Mouse (Mus musculus) heart, embryonic 13.5 days (tissue): ENCODE results near the gene Ccdc114. TPM values are rescaled to one million over a fixed set of nuclear protein-coding genes. Genes with fewer than 3 reads are reported as not detected.
A peak's percentile ranks its signal among the peaks of the same experiment; 100 is the strongest.
"Not testable (repeated sequence)": the region's sequence is repeated elsewhere in the genome, so short reads cannot be mapped to it uniquely, and the experiment has no call there.

Experiments
- ATAC-seq: fragments of 200-750 bp; cut with Nextera tagmentation; 2 replicates; pipeline ENCODE4 v1.8.0; 2017; ENCODE audit warnings: moderate TSS enrichment; ENCODE audit not compliant: insufficient number of reproducible peaks, low FRiP score, low TSS enrichment; ENCODE audit errors: extremely low read depth
- H3K27ac ChIP-seq: fragments of 300-500 bp; sonication (generic); replicated peaks from 2 replicates; pipeline ENCODE4 v1.5.1; 2015; ENCODE audit warnings: moderate library complexity, mild to moderate bottlenecking, inconsistent platforms
- H3K27me3 ChIP-seq: fragments of 300-500 bp; sonication (generic); replicated peaks from 2 replicates; pipeline ENCODE4 v1.6.1; 2015; ENCODE audit warnings: mild to moderate bottlenecking, inconsistent platforms
- H3K36me3 ChIP-seq: fragments of 300-500 bp; sonication (generic); 2 replicates; pipeline ENCODE4 v1.6.1; 2015; ENCODE audit warnings: mild to moderate bottlenecking, inconsistent platforms
- H3K4me1 ChIP-seq: fragments of 300-500 bp; sonication (generic); 2 replicates; pipeline ENCODE4 v1.6.1; 2015; ENCODE audit warnings: inconsistent platforms
- H3K4me2 ChIP-seq: fragments of 300-500 bp; sonication (generic); 2 replicates; pipeline ENCODE4 v1.6.1; 2015; ENCODE audit warnings: inconsistent platforms, mild to moderate bottlenecking, moderate library complexity
- H3K4me3 ChIP-seq: fragments of 300-500 bp; sonication (generic); 2 replicates; pipeline ENCODE4 v1.5.1; 2015; ENCODE audit warnings: moderate library complexity, mild to moderate bottlenecking, inconsistent platforms
- H3K9ac ChIP-seq: fragments of 300-500 bp; sonication (generic); 2 replicates; pipeline ENCODE4 v1.6.1; 2015; ENCODE audit warnings: inconsistent platforms, mild to moderate bottlenecking, moderate library complexity
- H3K9me3 ChIP-seq: fragments of 300-500 bp; sonication (generic); 2 replicates; pipeline ENCODE4 v1.6.1; 2016; ENCODE audit warnings: inconsistent platforms
- WGBS: fragments of 180-500 bp; shearing (Covaris S2); methylation state at CpG from one replicate; pipeline ENCODE4 v1.1.7; 2015; ENCODE audit warnings: mixed read lengths; 5-methylcytosine and 5-hydroxymethylcytosine counted together
- polyA plus RNA-seq: library from polyadenylated mRNA; unstranded; fragments of >200 nt; fragmentation: Nextera tagmentation; extraction: Ambion mirVana; gene quantifications from 2 replicates; pipeline ENCODE4 v1.2.1, GENCODE M21; 2015

Ccdc114 gene
- polyA plus RNA-seq, 1 experiment from 2014 or later: 2.7 TPM

- no peaks in the 10 kb centered on the region; the same call in 1 of the 2 replicates for H3K27me3 ChIP-seq
- H3K4me3 ChIP-seq: peak overlapping the region; percentile 58; the same call in 1 of the 2 replicates
- peak overlapping the region; percentile 62 for H3K4me2 ChIP-seq
- peaks cover 61% of the 10 kb centered on the region for H3K4me1 ChIP-seq
- 62% methylated on average over 14 of the region's 14 CpGs for WGBS
- peak overlapping the region; percentile 82 for H3K9ac ChIP-seq
- H3K9me3 ChIP-seq: no peaks in the 10 kb centered on the region
- no peak overlapping the region for H3K27ac ChIP-seq
- H3K36me3 ChIP-seq: peaks cover 5% of the 10 kb centered on the region; the same call in 1 of the 2 replicates
- ATAC-seq: no peak
These were observed 4.7 kb upstream of the Ccdc114 start for GRCm38 (mm10) chr7:45919083-45919671.

GRCm38 (mm10) chr7:45919761-45920160, 4.1 kb upstream of the Ccdc114 start:
- Histone ChIP-seq H3K27me3 (no peaks in the 10 kb centered on the region; the same call in 1 of the 2 replicates), H3K4me1 (peaks cover 67% of the 10 kb centered on the region), H3K9ac (peak overlapping the region; percentile 82), H3K4me3 (peak overlapping the region; percentile 58), H3K4me2 (peak overlapping the region; percentile 62), H3K36me3 (peaks cover 5% of the 10 kb centered on the region; the same call in 1 of the 2 replicates), H3K27ac (no peak overlapping the region), H3K9me3 (no peaks in the 10 kb centered on the region)
- 70% methylated on average over 4 of the region's 4 CpGs for WGBS
- no peak for ATAC-seq

- no peak for ATAC-seq
- H3K4me1 ChIP-seq: peaks cover 67% of the 10 kb centered on the region
- no peaks in the 10 kb centered on the region for H3K9me3 ChIP-seq
- peak overlapping the region; percentile 82 for H3K9ac ChIP-seq
- peak overlapping the region; percentile 62 for H3K4me2 ChIP-seq
- H3K27ac ChIP-seq: peak overlapping the region; percentile 92
- no peaks in the 10 kb centered on the region; the same call in 1 of the 2 replicates for H3K27me3 ChIP-seq
- H3K36me3 ChIP-seq: peaks cover 5% of the 10 kb centered on the region; the same call in 1 of the 2 replicates
- 26% methylated on average over 9 of the region's 9 CpGs for WGBS
- peak overlapping the region; percentile 58 for H3K4me3 ChIP-seq
These were observed 3.2 kb upstream of the Ccdc114 start for GRCm38 (mm10) chr7:45920583-45921241.

- Histone ChIP-seq H3K27ac (peak within 1 kb of the TSS; percentile 92), H3K36me3 (peaks cover 5% of the 10 kb centered on the region; the same call in 1 of the 2 replicates), H3K27me3 (no peaks in the 10 kb centered on the region; the same call in 1 of the 2 replicates), H3K4me2 (peak within 1 kb of the TSS; percentile 62), H3K9me3 (no peaks in the 10 kb centered on the region), H3K4me3 (peak within 1 kb of the TSS; percentile 58), H3K4me1 (peaks cover 62% of the 10 kb centered on the region), H3K9ac (peak within 1 kb of the TSS; percentile 82)
- WGBS: 30% methylated on average over 9 of the region's 9 CpGs
- ATAC-seq: no peak
These were observed 2.6 kb upstream of the Ccdc114 start, which contains the start of gene Emp3 for GRCm38 (mm10) chr7:45921242-45921621. Gene Emp3, minus strand, starts transcription at chr7:45921404.

- no peaks in the 10 kb centered on the region for H3K9me3 ChIP-seq
- ATAC-seq: no peak
- H3K27ac ChIP-seq: peak overlapping the region; percentile 92
- WGBS: 75% methylated on average over 12 of the region's 12 CpGs
- peaks cover 53% of the 10 kb centered on the region for H3K4me1 ChIP-seq
- H3K9ac ChIP-seq: peak overlapping the region; percentile 73
- peaks cover 5% of the 10 kb centered on the region; the same call in 1 of the 2 replicates for H3K36me3 ChIP-seq
- H3K4me3 ChIP-seq: peak overlapping the region; percentile 56; the same call in 1 of the 2 replicates
- no peaks in the 10 kb centered on the region; the same call in 1 of the 2 replicates for H3K27me3 ChIP-seq
- H3K4me2 ChIP-seq: peak overlapping the region; percentile 75
These were observed 1.8 kb upstream of the Ccdc114 start for GRCm38 (mm10) chr7:45921950-45922600.

- Histone ChIP-seq H3K27me3 (peaks cover 11% of the 10 kb centered on the region), H3K4me3 (peak overlapping the region; percentile 56), H3K27ac (peak overlapping the region; percentile 92), H3K9ac (peak overlapping the region; percentile 73), H3K4me2 (peak overlapping the region; percentile 75), H3K4me1 (peaks cover 45% of the 10 kb centered on the region), H3K36me3 (peaks cover under 1% of the 10 kb centered on the region; the same call in 1 of the 2 replicates), H3K9me3 (peaks cover 5% of the 10 kb centered on the region)
- 1% methylated on average over 37 of the region's 37 CpGs for WGBS
- peak; percentile 79 for ATAC-seq
These were observed 727 bp upstream of the Ccdc114 start for GRCm38 (mm10) chr7:45922928-45923761.

- WGBS: 12% methylated on average over 14 of the region's 14 CpGs
These were observed 551 bp downstream of the Ccdc114 start for GRCm38 (mm10) chr7:45924429-45924816.

GRCm38 (mm10) chr7:45928626-45929295, 4.9 kb downstream of the Ccdc114 start:
- H3K4me2 ChIP-seq: peak overlapping the region; percentile 34; the same call in 1 of the 2 replicates
- H3K27ac ChIP-seq: no peak overlapping the region
- peaks cover 11% of the 10 kb centered on the region for H3K9me3 ChIP-seq
- WGBS: 17% methylated on average over 20 of the region's 23 CpGs
- H3K27me3 ChIP-seq: peaks cover 21% of the 10 kb centered on the region
- peaks cover 7% of the 10 kb centered on the region for H3K4me1 ChIP-seq
- H3K9ac ChIP-seq: no peak overlapping the region
- ATAC-seq: no peak
- peaks cover 15% of the 10 kb centered on the region for H3K36me3 ChIP-seq
- H3K4me3 ChIP-seq: no peak overlapping the region

More at GRCm38 (mm10) chr7:45924429-45924816, 551 bp downstream of the Ccdc114 start:
- H3K27me3 ChIP-seq: peaks cover 19% of the 10 kb centered on the region
- no peak for ATAC-seq
- no peaks in the 10 kb centered on the region for H3K36me3 ChIP-seq
- H3K4me3 ChIP-seq: peak overlapping the region; percentile 56
- peak overlapping the region; percentile 75 for H3K4me2 ChIP-seq
- H3K9ac ChIP-seq: peak overlapping the region; percentile 73
- H3K9me3 ChIP-seq: peaks cover 5% of the 10 kb centered on the region
- peak overlapping the region; percentile 92 for H3K27ac ChIP-seq
- H3K4me1 ChIP-seq: peaks cover 39% of the 10 kb centered on the region

GRCm38 (mm10) chr7:45929688-45930087, 5.8 kb downstream of the Ccdc114 start:
- Histone ChIP-seq H3K4me1 (peaks cover 1% of the 10 kb centered on the region), H3K36me3 (peaks cover 15% of the 10 kb centered on the region), H3K4me2 (no peak overlapping the region), H3K27me3 (peaks cover 21% of the 10 kb centered on the region), H3K27ac (no peak overlapping the region), H3K9me3 (peaks cover 11% of the 10 kb centered on the region), H3K9ac (no peak overlapping the region), H3K4me3 (no peak overlapping the region)
- 78% methylated on average over 1 of the region's 1 CpGs for WGBS
- ATAC-seq: no peak

GRCm38 (mm10) chr7:45933766-45934165, 9.9 kb downstream of the Ccdc114 start:
- not testable (repeated sequence) for H3K4me2 ChIP-seq, H3K27me3 ChIP-seq, H3K4me1 ChIP-seq, H3K27ac ChIP-seq, H3K4me3 ChIP-seq, ATAC-seq, H3K9me3 ChIP-seq, H3K9ac ChIP-seq
- WGBS: 85% methylated on average over 12 of the region's 12 CpGs
- peaks cover 15% of the 10 kb centered on the region for H3K36me3 ChIP-seq
